Mouse (Mus musculus): ENCODE data around the gene Rps2.
"Not testable (repeated sequence)": the region's sequence is repeated elsewhere in the genome, so short reads cannot be mapped to it uniquely, and the experiment has no call there.

The Rps2 gene

GRCm38 (mm10) chr17:24717943-24718342 lies at the start of gene Rps2, which contains the start of gene Rnf151:
Rps2 (plus strand) TSS chr17:24718116.
Rnf151 (minus strand) TSS chr17:24718063.
- no peak for DNase-seq

- not testable (repeated sequence) for DNase-seq
These were observed 48.7 kb upstream of the Rps2 start for GRCm38 (mm10) chr17:24669214-24669544.

GRCm38 (mm10) chr17:24669545-24670245 lies 48.2 kb upstream of the Rps2 start, which contains the start of gene Zfp598:
Zfp598 (plus strand) TSS chr17:24669687.
- DNase-seq, result peak; percentile 92

- no peak for DNase-seq
These were observed 47.6 kb upstream of the Rps2 start for GRCm38 (mm10) chr17:24670246-24670844.

GRCm38 (mm10) chr17:24671346-24671745 lies 46.6 kb upstream of the Rps2 start:
- DNase-seq, result no peak

GRCm38 (mm10) chr17:24672141-24672540 lies 45.8 kb upstream of the Rps2 start:
- DNase-seq, result peak; percentile 68

GRCm38 (mm10) chr17:24674277-24674676 lies 43.6 kb upstream of the Rps2 start:
- DNase-seq, result no peak

- DNase-seq, result no peak
These were observed 41.7 kb upstream of the Rps2 start for GRCm38 (mm10) chr17:24676187-24676586.

- no peak for DNase-seq
These were observed 41.0 kb upstream of the Rps2 start for GRCm38 (mm10) chr17:24676877-24677276.

GRCm38 (mm10) chr17:24677500-24678080 lies 40.3 kb upstream of the Rps2 start:
- DNase-seq, result no peak

GRCm38 (mm10) chr17:24686514-24686913 lies 31.4 kb upstream of the Rps2 start:
- peak; percentile 49 for DNase-seq

GRCm38 (mm10) chr17:24687146-24687595 lies 30.7 kb upstream of the Rps2 start:
- DNase-seq, result no peak

- DNase-seq, result no peak
These were observed 30.3 kb upstream of the Rps2 start for GRCm38 (mm10) chr17:24687599-24687998.

GRCm38 (mm10) chr17:24689251-24690081 lies 28.4 kb upstream of the Rps2 start, which contains the start of gene Syngr3:
Syngr3 (minus strand) TSS chr17:24689955.
- no peak for DNase-seq

GRCm38 (mm10) chr17:24692385-24692784 lies 25.5 kb upstream of the Rps2 start:
- no peak for DNase-seq

GRCm38 (mm10) chr17:24695326-24696010 lies 22.4 kb upstream of the Rps2 start:
- DNase-seq, result no peak

- peak; percentile 82 for DNase-seq
These were observed 21.8 kb upstream of the Rps2 start, which contains the start of the genes Gfer and Noxo1 for GRCm38 (mm10) chr17:24696011-24696697. Gfer (minus strand) TSS chr17:24696156. Noxo1 (plus strand) TSS chr17:24696234.

- no peak for DNase-seq
These were observed 19.9 kb upstream of the Rps2 start for GRCm38 (mm10) chr17:24697985-24698384.

GRCm38 (mm10) chr17:24698715-24699114 lies 19.2 kb upstream of the Rps2 start:
- DNase-seq, result no peak

- no peak for DNase-seq
These were observed 18.4 kb upstream of the Rps2 start for GRCm38 (mm10) chr17:24699473-24699872.

- DNase-seq, result no peak
These were observed 16.7 kb upstream of the Rps2 start for GRCm38 (mm10) chr17:24701251-24701650.

GRCm38 (mm10) chr17:24705821-24706220 lies 12.1 kb upstream of the Rps2 start:
- no peak for DNase-seq
